Mouse (Mus musculus) 416B (cell line): Measurements from ENCODE around the gene Lrrc32.

ENCODE experiments used
- DNase-seq: peaks from one replicate; pipeline ENCODE4 v3.0.0; 2011; ENCODE audit warnings: low read depth

The Lrrc32 gene

GRCm38 (mm10) chr7:98510961-98511958 is 22.2 kb downstream of the Lrrc32 start:
- no peak for DNase-seq

DNA sequence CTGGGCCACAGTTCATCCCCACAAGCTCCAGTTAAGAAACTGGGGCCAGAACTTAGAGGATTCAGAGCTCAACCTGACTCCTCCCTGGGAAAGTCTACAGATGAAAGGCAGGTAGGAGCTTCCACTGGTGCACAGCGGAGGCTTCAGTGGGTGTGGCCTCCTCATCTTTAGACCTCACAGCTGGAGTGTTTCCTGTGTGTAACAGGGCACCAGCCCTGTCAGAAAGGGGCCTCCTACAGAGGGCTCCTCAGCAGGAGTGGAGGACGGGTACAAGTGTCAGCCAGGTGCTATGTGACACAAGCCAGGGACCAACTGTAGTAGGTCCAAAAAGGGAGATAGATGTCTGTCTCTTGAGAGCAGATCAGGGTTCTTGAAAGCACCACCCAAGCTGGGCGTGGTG is 24.2 kb downstream of the Lrrc32 start:
- DNase-seq = no peak

- DNase-seq = peak; percentile 84
Measured at GRCm38 (mm10) chr7:98522576-98522975, 33.5 kb downstream of the Lrrc32 start.

DNA sequence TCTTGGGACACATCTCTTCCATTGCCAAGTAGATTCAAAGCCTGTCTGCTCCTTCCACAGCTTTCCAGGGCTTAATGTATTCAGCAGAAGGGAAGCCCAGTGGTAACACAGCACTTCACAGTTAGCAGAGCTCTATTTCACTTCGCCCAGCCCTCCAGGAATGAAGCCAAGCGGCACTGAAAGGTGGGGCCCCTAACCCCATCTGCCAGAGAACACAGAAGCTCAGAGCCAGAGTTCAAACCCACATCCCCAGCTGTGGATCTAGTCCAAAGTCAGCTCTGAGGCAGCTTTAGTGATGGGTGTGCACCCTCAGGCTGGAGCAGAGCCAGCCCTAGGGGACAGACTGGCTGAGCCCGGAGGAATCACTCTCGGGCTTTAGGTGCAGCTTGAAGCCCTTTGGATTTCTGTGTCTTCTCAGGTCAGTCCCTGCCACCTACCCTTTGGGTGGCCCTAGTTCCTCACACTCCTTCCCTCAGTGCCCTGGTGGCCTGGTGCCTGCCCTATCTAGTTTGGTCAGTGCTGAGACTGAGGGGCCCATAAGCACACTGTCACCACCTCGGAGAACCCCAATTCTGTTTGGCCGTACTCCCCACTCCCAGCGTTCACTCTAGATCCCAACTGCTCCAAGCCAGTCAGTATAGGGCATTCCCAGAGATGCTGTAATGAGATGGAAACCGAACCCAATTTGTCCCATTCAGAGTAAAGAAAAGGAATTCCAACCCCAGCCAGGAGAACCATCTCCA is 34.2 kb downstream of the Lrrc32 start:
- DNase-seq = no peak

DNA sequence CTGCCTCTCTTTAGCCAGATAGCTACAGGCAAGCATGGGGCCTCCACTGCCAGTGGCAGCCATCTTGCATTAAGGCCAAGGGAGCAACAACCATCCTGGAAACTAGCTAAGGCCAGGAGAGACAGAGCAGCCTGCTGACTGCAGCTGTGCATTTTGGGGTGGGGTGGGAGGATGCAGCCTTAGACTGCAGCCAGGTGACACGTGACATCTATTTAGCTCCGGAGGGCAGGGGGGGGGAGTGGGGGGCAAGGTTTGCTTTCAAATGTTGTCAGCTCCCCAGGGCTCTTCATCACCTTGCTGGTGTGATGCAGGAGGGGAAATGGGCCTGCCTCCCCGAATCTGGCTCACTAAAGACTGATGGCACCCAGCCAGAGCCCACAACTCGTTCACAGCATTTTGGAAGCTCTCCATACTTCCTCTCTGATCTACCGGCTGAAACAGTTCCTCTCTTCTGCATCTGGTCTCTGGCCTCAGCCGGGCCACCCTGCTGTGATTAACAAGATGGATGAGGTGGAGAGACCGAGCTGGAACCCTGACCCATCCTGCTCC is 34.8 kb downstream of the Lrrc32 start:
- peak; percentile 81 for DNase-seq

- no peak for DNase-seq
Measured at GRCm38 (mm10) chr7:98524401-98524800, 35.3 kb downstream of the Lrrc32 start.

DNA sequence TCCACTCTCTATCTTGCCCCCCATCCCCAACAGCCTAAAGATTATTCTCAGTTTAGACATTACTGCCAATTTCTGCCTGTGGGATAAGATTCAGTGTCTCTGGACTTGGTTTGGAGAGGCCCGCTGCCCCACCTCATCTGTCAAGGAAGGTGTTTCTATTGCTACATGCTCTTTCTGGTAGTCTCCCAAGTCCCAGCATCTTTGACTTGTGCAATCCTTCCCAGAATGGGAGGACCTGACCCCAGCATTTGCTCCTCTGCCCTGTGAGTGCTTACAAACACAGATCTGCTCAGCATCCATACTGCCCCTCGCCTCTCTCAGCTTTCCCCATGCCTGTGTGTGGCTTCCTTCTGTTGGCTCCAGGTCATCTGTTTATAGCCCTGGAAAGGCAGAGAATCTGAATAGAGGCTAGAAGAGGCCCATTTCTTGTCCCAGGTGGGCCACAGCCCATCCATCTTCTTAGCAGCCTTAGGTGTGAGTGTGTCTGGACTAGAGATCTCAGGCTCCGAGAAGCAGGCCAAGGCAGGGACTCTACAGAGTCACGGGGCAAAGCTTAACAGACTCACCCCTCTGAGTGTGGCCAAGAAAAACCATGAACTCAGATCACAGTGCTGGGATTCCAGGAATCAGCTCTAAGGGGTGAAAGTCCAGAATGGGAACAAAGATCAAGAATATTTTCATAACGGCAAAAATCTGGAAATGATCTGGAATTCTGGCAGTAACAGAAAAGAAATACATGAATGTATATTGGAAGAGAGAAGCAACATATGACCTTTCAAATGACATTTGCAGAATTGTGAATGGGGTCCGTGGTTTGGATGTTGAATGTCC is 36.0 kb downstream of the Lrrc32 start:
- no peak for DNase-seq

GRCm38 (mm10) chr7:98527085-98527484 is 38.0 kb downstream of the Lrrc32 start:
- DNase-seq = no peak

GRCm38 (mm10) chr7:98531612-98532011 is 42.5 kb downstream of the Lrrc32 start:
- DNase-seq = no peak

GRCm38 (mm10) chr7:98532981-98533380 is 43.9 kb downstream of the Lrrc32 start:
- DNase-seq = no peak

DNA sequence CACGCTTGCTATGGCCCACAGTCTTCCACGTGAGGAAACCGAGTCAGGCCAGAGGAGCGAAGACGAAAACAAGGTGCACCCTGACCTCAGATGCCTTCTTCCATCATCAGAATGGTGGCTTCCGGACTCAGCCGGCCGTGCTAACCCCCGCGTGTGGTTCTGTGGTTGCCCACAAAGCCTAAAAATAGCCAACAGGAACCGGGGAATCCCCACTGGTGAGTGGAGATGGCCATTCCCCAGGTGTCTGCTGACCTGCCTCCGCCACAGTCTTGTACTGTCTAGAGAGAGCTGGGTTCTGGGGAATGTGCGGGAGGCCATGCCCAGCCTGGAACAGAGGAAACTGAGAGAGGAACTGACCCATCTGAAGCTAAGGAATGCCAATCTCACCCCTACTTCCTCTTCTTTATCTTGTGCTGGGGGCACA is 45.4 kb downstream of the Lrrc32 start:
- peak; percentile 73 for DNase-seq

GRCm38 (mm10) chr7:98535191-98535590 is 46.1 kb downstream of the Lrrc32 start:
- no peak for DNase-seq

DNA sequence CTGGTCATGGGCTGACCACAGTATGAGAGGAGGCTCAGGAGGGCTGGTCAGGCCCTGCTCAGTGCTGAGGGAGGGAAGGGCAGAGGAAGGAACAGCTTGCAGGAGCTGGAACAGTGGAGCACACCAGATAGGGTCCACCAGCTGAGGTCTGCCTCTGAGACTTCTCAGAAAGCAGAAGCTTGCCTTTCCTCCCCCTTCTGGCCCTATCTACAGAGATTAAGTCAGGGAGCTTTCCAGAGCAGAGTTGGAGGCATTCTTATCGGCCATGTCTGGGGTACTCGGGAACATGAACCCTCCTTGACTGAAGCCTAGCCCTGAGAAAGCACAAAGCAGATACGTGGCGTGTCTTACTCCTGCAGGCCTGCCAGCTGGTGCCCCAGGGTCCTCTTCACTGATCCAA is 46.8 kb downstream of the Lrrc32 start:
- peak; percentile 41 for DNase-seq

- DNase-seq = no peak
Measured at GRCm38 (mm10) chr7:98537210-98537966, 48.3 kb downstream of the Lrrc32 start.

- no peak for DNase-seq
Measured at GRCm38 (mm10) chr7:98537967-98538573, 49.0 kb downstream of the Lrrc32 start.

DNA sequence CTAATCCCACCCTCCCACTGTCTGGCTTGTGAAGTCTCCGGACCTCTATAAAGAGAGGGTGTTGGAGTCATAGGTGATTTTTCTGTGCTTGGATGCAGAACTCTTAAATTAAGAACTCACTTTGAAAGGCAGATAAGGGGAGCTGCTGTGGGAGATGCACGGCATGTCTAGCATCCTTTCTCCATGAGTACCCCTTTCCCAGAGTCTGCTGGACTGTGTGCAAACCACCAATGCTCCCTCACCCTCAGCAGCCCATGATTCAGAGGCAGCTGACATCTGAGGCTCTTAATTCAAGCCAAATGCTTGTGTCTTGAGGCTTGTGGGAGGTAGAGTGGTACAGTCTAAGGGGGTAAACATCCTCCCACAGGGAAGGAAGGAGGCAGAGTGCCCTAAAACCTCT is 51.8 kb downstream of the Lrrc32 start:
- DNase-seq = no peak

GRCm38 (mm10) chr7:98541564-98541963 is 52.5 kb downstream of the Lrrc32 start:
- no peak for DNase-seq

DNA sequence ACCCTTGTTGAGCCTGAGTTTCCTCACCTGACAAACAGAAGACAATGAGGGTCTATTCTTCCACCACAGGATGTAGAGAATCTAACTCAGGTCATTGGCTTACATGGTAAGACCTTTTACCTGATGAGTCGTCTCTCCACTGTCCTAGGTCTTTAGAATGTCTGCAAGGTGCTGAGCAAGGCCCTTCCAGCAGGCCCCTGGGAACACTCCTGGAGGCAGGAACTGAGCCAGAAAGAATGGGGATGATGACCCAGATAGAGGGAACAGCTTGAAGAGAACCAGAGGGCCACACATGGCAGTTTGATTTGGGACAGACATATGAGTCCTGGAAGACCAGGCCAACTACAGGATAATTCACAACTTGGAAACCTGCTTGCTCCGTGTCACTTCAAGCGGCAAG is 53.2 kb downstream of the Lrrc32 start:
- DNase-seq = no peak

- no peak for DNase-seq
Measured at GRCm38 (mm10) chr7:98542731-98543142, 53.7 kb downstream of the Lrrc32 start.

DNA sequence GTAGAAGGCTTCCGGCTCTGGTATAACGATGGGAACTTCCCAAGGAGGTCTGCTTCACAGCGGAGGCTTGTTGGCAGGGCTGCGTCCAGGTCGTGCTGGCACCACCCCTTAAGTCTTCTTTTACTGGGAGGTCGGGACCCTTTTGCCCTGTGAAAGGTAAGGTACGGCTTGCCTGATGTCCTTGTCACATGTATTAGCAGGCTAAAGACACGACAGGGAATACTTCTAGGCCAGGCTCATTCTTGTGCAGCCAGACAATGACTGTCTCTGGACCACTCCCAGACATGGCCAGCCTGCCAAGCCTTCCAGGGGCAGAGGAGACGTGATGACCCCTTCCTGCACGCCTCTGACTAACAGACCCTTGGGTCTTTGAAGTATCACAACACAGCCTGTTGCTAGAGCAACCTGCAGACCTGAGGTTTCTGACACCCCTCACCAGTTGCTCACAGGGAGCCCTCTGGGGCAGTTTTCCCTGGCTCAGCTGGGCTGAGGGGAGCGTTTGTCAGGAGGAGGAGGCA is 54.8 kb downstream of the Lrrc32 start:
- DNase-seq = no peak
